In genomic region chr8:94167244-94167643, GRCm38 (mm10) we compare ENCODE assay signal across 8 mouse cellular contexts. TPM values are rescaled to one million over a fixed set of nuclear protein-coding genes. Genes with fewer than 3 reads are reported as not detected.
A peak's percentile ranks its signal among the peaks of the same experiment; 100 is the strongest.
DNase-seq lines count a peak whose midpoint lies in the region; ATAC-seq and TF ChIP-seq lines count a peak whose summit lies in the region.

No protein-coding gene starts in this region.

- H3K27ac ChIP-seq in bone marrow macrophage, adult 2 months (ENCODE audit: insufficient read depth, low read depth, low read length) = no peak overlapping the region
- H3K27ac ChIP-seq in embryonic fibroblast, embryonic 13.5 days (ENCODE audit: insufficient read depth, low read length) = no peak overlapping the region
- no peak overlapping the region for H3K27ac ChIP-seq in heart, embryonic 11.5 days (ENCODE audit: low read depth, low read length)
- no peak overlapping the region for H3K27ac ChIP-seq in kidney, embryonic 15.5 days
- no peak overlapping the region for H3K27ac ChIP-seq in limb, embryonic 15.5 days

- H3K4me3 ChIP-seq in C2C12 (ENCODE audit: insufficient read depth, poor library complexity, severe bottlenecking) = no peak overlapping the region
- H3K4me3 ChIP-seq in bone marrow macrophage, adult 2 months (ENCODE audit: insufficient read depth, low read length) = peak overlapping the region; percentile 27; the same call in 1 of the 2 replicates
- no peak overlapping the region for H3K4me3 ChIP-seq in embryonic fibroblast, embryonic 13.5 days (ENCODE audit: insufficient read depth, low read length)
- H3K4me3 ChIP-seq in heart, embryonic 11.5 days (ENCODE audit: low read depth, low read length) = no peak overlapping the region
- H3K4me3 ChIP-seq in kidney, embryonic 15.5 days (replicated peaks) = no peak overlapping the region
- no peak overlapping the region for H3K4me3 ChIP-seq in limb, embryonic 15.5 days

- peak overlapping the region; percentile 52 for H3K4me2 ChIP-seq in heart, embryonic 11.5 days
- H3K4me2 ChIP-seq in kidney, embryonic 15.5 days = peak overlapping the region; percentile 36
- no peak overlapping the region for H3K4me2 ChIP-seq in limb, embryonic 15.5 days

- H3K79me3 ChIP-seq in C2C12 (ENCODE audit: low read depth) = no peaks in the 10 kb centered on the region

- TF ChIP-seq CTCF in C2C12 (IDR thresholded peaks at IDR 0.05; ENCODE audit: control insufficient read depth, insufficient read depth, insufficient read length) = peak; percentile 69
- peak; percentile 59 for TF ChIP-seq CTCF in bone marrow macrophage, adult 2 months (IDR thresholded peaks at IDR 0.05; ENCODE audit: low read depth, low read length)
- TF ChIP-seq CTCF in embryonic fibroblast, embryonic 13.5 days (IDR thresholded peaks at IDR 0.05; ENCODE audit: borderline replicate concordance, insufficient read depth, low read length) = peak; percentile 68

- no peaks in the 10 kb centered on the region for H3K79me2 ChIP-seq in C2C12 (ENCODE audit: control insufficient read depth, insufficient read depth)

- DNase-seq in spleen, postnatal 36 days (ENCODE audit: low spot score in 2 of 2) = peak; percentile 54 to 63

- no peaks in the 10 kb centered on the region for H3K27me3 ChIP-seq in C2C12 (ENCODE audit: control insufficient read depth, insufficient read depth, insufficient read length)
- H3K27me3 ChIP-seq in heart, embryonic 11.5 days (ENCODE audit: control insufficient read depth, insufficient read depth, low read length) = peaks cover 24% of the 10 kb centered on the region
- H3K27me3 ChIP-seq in kidney, embryonic 15.5 days = peaks cover 33% of the 10 kb centered on the region
- peaks cover 30% of the 10 kb centered on the region for H3K27me3 ChIP-seq in limb, embryonic 15.5 days

- TF ChIP-seq POLR2A in bone marrow macrophage, adult 2 months (IDR thresholded peaks at IDR 0.05; ENCODE audit: borderline replicate concordance, low read depth, low read length) = no peak
- no peak for TF ChIP-seq POLR2A in embryonic fibroblast, embryonic 13.5 days (IDR thresholded peaks at IDR 0.05; ENCODE audit: low read depth, low read length)

- WGBS in heart, embryonic 11.5 days (ENCODE audit: insufficient replicate concordance) = 5% methylated on average over 6 of the region's 6 CpGs
- 2% methylated on average over 6 of the region's 6 CpGs for WGBS in kidney, embryonic 15.5 days
- 4% methylated on average over 6 of the region's 6 CpGs for WGBS in limb, embryonic 15.5 days

- H3K36me3 ChIP-seq in C2C12 (ENCODE audit: control insufficient read depth, insufficient read depth) = no peaks in the 10 kb centered on the region
- no peaks in the 10 kb centered on the region for H3K36me3 ChIP-seq in heart, embryonic 11.5 days (ENCODE audit: control insufficient read depth, insufficient read depth, low read length)
- H3K36me3 ChIP-seq in kidney, embryonic 15.5 days = no peaks in the 10 kb centered on the region
- H3K36me3 ChIP-seq in limb, embryonic 15.5 days = no peaks in the 10 kb centered on the region

- peaks cover 8% of the 10 kb centered on the region for H3K4me1 ChIP-seq in bone marrow macrophage, adult 2 months (ENCODE audit: control insufficient read depth, insufficient read depth, low read length)
- peaks cover 8% of the 10 kb centered on the region; the same call in 1 of the 2 replicates for H3K4me1 ChIP-seq in embryonic fibroblast, embryonic 13.5 days (ENCODE audit: control insufficient read depth, insufficient read depth, low read length)
- peaks cover 4% of the 10 kb centered on the region for H3K4me1 ChIP-seq in heart, embryonic 11.5 days (ENCODE audit: control insufficient read depth, insufficient read depth, low read length)
- H3K4me1 ChIP-seq in kidney, embryonic 15.5 days = peaks cover 20% of the 10 kb centered on the region
- H3K4me1 ChIP-seq in limb, embryonic 15.5 days = peaks cover 10% of the 10 kb centered on the region

- ATAC-seq in heart, embryonic 11.5 days (replicated peaks; ENCODE audit: insufficient number of reproducible peaks, low FRiP score, low TSS enrichment) = no peak
- ATAC-seq in kidney, embryonic 15.5 days (replicated peaks; ENCODE audit: low FRiP score) = 0 out of 2 replicates have a peak, but pooled peaks have one; percentile 50
- ATAC-seq in limb, embryonic 15.5 days (ENCODE audit: insufficient number of reproducible peaks, low FRiP score, low TSS enrichment, low read depth) = peak; percentile 9; the same call in 1 of the 2 replicates
- ATAC-seq in monocyte, adult 5-6 weeks (replicated peaks; ENCODE audit: insufficient number of reproducible peaks, low FRiP score, low TSS enrichment, poor library complexity, severe bottlenecking) = peak; percentile 75

- H3ac ChIP-seq in C2C12 (ENCODE audit: control insufficient read depth, insufficient read length, low read depth) = no peak overlapping the region

- H3K9me3 ChIP-seq in heart, embryonic 11.5 days (replicated peaks; ENCODE audit: control insufficient read depth, low read length) = no peaks in the 10 kb centered on the region
- H3K9me3 ChIP-seq in kidney, embryonic 15.5 days (replicated peaks) = no peaks in the 10 kb centered on the region
- H3K9me3 ChIP-seq in limb, embryonic 15.5 days = no peaks in the 10 kb centered on the region

- H3K9ac ChIP-seq in heart, embryonic 11.5 days (ENCODE audit: low read depth, low read length) = no peak overlapping the region
- H3K9ac ChIP-seq in kidney, embryonic 15.5 days = no peak overlapping the region
- no peak overlapping the region for H3K9ac ChIP-seq in limb, embryonic 15.5 days

TF ChIP-seq in C2C12, 6 proteins besides CTCF, POLR2A, EP300 and RAD21:
- no peak for TF ChIP-seq USF1 (IDR thresholded peaks at IDR 0.05; ENCODE audit: low read depth)
- no peak for TF ChIP-seq MYOG (IDR thresholded peaks at IDR 0.05; ENCODE audit: control insufficient read depth, extremely low read depth, insufficient read length)
- TF ChIP-seq CEBPB (IDR thresholded peaks at IDR 0.05; ENCODE audit: low read depth) = no peak
- TF ChIP-seq MAX (IDR thresholded peaks at IDR 0.05) = no peak
- no peak for TF ChIP-seq FOSL1 (IDR thresholded peaks at IDR 0.05; ENCODE audit: insufficient read depth, low read length, poor library complexity, severe bottlenecking)
- TF ChIP-seq MYOD1 (IDR thresholded peaks at IDR 0.05; ENCODE audit: control insufficient read depth, insufficient read length, low read depth) = no peak

RNA-seq across cellular contexts. Expression of gene Mt2, which starts 5.2 kb away (rescaled TPM):
- 338 TPM for polyA plus RNA-seq in C2C12 (2012; fragmentation: generic; extraction: Trizol)
- polyA plus RNA-seq in bone marrow macrophage, adult 2 months (2012; ENCODE audit: insufficient read depth, insufficient read length, missing spikeins) = 9.4 and 11.8 TPM in 2 replicates
- polyA plus RNA-seq in embryonic fibroblast, embryonic 13.5 days (2011; ENCODE audit: insufficient read length, low read depth, missing spikeins) = 199 and 340 TPM in 2 replicates
- polyA plus RNA-seq in heart, embryonic 11.5 days (2014; fragmentation: Nextera tagmentation; extraction: Ambion mirVana) = 58.5 and 102 TPM in 2 replicates
- polyA plus RNA-seq in kidney, embryonic 15.5 days (2015; fragmentation: Nextera tagmentation; extraction: Ambion mirVana) = 163 and 178 TPM in 2 replicates
- polyA plus RNA-seq in limb, embryonic 15.5 days (2015; fragmentation: Nextera tagmentation; extraction: Ambion mirVana) = 57.2 and 59.8 TPM in 2 replicates
- total RNA-seq in monocyte, adult 5-6 weeks (2017) = 3.1 TPM in 1 of 3 replicates, not detected in the others

RNA-seq across cellular contexts. Expression of gene Mt1, which starts 11.6 kb away (rescaled TPM):
- 963 TPM for polyA plus RNA-seq in C2C12 (2012; fragmentation: generic; extraction: Trizol)
- 218 and 271 TPM in 2 replicates for polyA plus RNA-seq in bone marrow macrophage, adult 2 months (2012; ENCODE audit: insufficient read depth, insufficient read length, missing spikeins)
- polyA plus RNA-seq in embryonic fibroblast, embryonic 13.5 days (2011; ENCODE audit: insufficient read length, low read depth, missing spikeins) = 435 and 525 TPM in 2 replicates
- 270 and 395 TPM in 2 replicates for polyA plus RNA-seq in heart, embryonic 11.5 days (2014; fragmentation: Nextera tagmentation; extraction: Ambion mirVana)
- polyA plus RNA-seq in kidney, embryonic 15.5 days (2015; fragmentation: Nextera tagmentation; extraction: Ambion mirVana) = 519 and 582 TPM in 2 replicates
- polyA plus RNA-seq in limb, embryonic 15.5 days (2015; fragmentation: Nextera tagmentation; extraction: Ambion mirVana) = 164 and 189 TPM in 2 replicates
- total RNA-seq in monocyte, adult 5-6 weeks (2017) = 7.1 to 8.5 TPM (median 8.2 TPM) in 3 replicates

RNA-seq across cellular contexts. Expression of gene Mt3, which starts 14.8 kb away (rescaled TPM):
- not detected for polyA plus RNA-seq in C2C12 (2012; fragmentation: generic; extraction: Trizol)
- not detected in 2 replicates for polyA plus RNA-seq in bone marrow macrophage, adult 2 months (2012; ENCODE audit: insufficient read depth, insufficient read length, missing spikeins)
- 3.3 TPM in 1 of 2 replicates, not detected in the other for polyA plus RNA-seq in embryonic fibroblast, embryonic 13.5 days (2011; ENCODE audit: insufficient read length, low read depth, missing spikeins)
- 22.7 TPM in 2 replicates for polyA plus RNA-seq in heart, embryonic 11.5 days (2014; fragmentation: Nextera tagmentation; extraction: Ambion mirVana)
- 2.9 and 7.1 TPM in 2 replicates for polyA plus RNA-seq in kidney, embryonic 15.5 days (2015; fragmentation: Nextera tagmentation; extraction: Ambion mirVana)
- 4.8 and 5.2 TPM in 2 replicates for polyA plus RNA-seq in limb, embryonic 15.5 days (2015; fragmentation: Nextera tagmentation; extraction: Ambion mirVana)
- total RNA-seq in monocyte, adult 5-6 weeks (2017) = not detected in 3 replicates

RNA-seq across cellular contexts. Expression of gene Mt4, which starts 30.2 kb away (rescaled TPM):
- 0.26 TPM for polyA plus RNA-seq in C2C12 (2012; fragmentation: generic; extraction: Trizol)
- not detected in 2 replicates for polyA plus RNA-seq in bone marrow macrophage, adult 2 months (2012; ENCODE audit: insufficient read depth, insufficient read length, missing spikeins)
- not detected in 2 replicates for polyA plus RNA-seq in embryonic fibroblast, embryonic 13.5 days (2011; ENCODE audit: insufficient read length, low read depth, missing spikeins)
- polyA plus RNA-seq in heart, embryonic 11.5 days (2014; fragmentation: Nextera tagmentation; extraction: Ambion mirVana) = not detected in 2 replicates
- polyA plus RNA-seq in kidney, embryonic 15.5 days (2015; fragmentation: Nextera tagmentation; extraction: Ambion mirVana) = not detected in 2 replicates
- polyA plus RNA-seq in limb, embryonic 15.5 days (2015; fragmentation: Nextera tagmentation; extraction: Ambion mirVana) = 0.60 and 3.9 TPM in 2 replicates
- not detected in 3 replicates for total RNA-seq in monocyte, adult 5-6 weeks (2017)

RNA-seq across cellular contexts. Expression of gene Nup93, which starts 47.1 kb away (rescaled TPM):
- 58.7 TPM for polyA plus RNA-seq in C2C12 (2012; fragmentation: generic; extraction: Trizol)
- 21.4 and 23.7 TPM in 2 replicates for polyA plus RNA-seq in bone marrow macrophage, adult 2 months (2012; ENCODE audit: insufficient read depth, insufficient read length, missing spikeins)
- 58.2 and 65.0 TPM in 2 replicates for polyA plus RNA-seq in embryonic fibroblast, embryonic 13.5 days (2011; ENCODE audit: insufficient read length, low read depth, missing spikeins)
- polyA plus RNA-seq in heart, embryonic 11.5 days (2014; fragmentation: Nextera tagmentation; extraction: Ambion mirVana) = 73.4 and 79.1 TPM in 2 replicates
- polyA plus RNA-seq in kidney, embryonic 15.5 days (2015; fragmentation: Nextera tagmentation; extraction: Ambion mirVana) = 89.6 and 91.6 TPM in 2 replicates
- polyA plus RNA-seq in limb, embryonic 15.5 days (2015; fragmentation: Nextera tagmentation; extraction: Ambion mirVana) = 62.8 and 63.0 TPM in 2 replicates
- total RNA-seq in monocyte, adult 5-6 weeks (2017) = 11.8 to 21.1 TPM (median 12.5 TPM) in 3 replicates
